Mouse (Mus musculus) lung, adult 2 months (tissue): ENCODE data around the gene Cotl1.

Experiments used
- CTCF ChIP-seq: fragments of 200-500 bp; IDR thresholded peaks from 2 replicates; pipeline ENCODE4 v1.5.1; 2011; ENCODE audit warnings: mild to moderate bottlenecking, low read length, control low read depth; ENCODE audit not compliant: insufficient read depth
- POLR2A ChIP-seq: fragments of 200-500 bp; IDR thresholded peaks from 2 replicates; pipeline ENCODE4 v1.6.1; 2011; ENCODE audit warnings: low read depth, mild to moderate bottlenecking, control low read depth, low read length, borderline replicate concordance; ENCODE audit errors: extremely low read depth

GRCm38 (mm10) chr8:119825950-119826730 is 14.2 kb downstream of the Cotl1 start:
- TF ChIP-seq POLR2A (no peak), CTCF (no peak)
